Mouse (Mus musculus): ENCODE results near the gene Gm6020.
A peak's percentile ranks its signal among the peaks of the same experiment; 100 is the strongest.
"Not testable (repeated sequence)": the region's sequence is repeated elsewhere in the genome, so short reads cannot be mapped to it uniquely, and the experiment has no call there.

Gene Gm6020

GRCm38 (mm10) chr19:61183590-61183989 is at the start of gene Gm6020:
Gene Gm6020 (plus strand): TSS chr19:61183890.
- DNase-seq: not testable (repeated sequence)

- no peak for DNase-seq
Measured at GRCm38 (mm10) chr19:61138655-61139054, 45.0 kb upstream of the Gm6020 start.

DNA sequence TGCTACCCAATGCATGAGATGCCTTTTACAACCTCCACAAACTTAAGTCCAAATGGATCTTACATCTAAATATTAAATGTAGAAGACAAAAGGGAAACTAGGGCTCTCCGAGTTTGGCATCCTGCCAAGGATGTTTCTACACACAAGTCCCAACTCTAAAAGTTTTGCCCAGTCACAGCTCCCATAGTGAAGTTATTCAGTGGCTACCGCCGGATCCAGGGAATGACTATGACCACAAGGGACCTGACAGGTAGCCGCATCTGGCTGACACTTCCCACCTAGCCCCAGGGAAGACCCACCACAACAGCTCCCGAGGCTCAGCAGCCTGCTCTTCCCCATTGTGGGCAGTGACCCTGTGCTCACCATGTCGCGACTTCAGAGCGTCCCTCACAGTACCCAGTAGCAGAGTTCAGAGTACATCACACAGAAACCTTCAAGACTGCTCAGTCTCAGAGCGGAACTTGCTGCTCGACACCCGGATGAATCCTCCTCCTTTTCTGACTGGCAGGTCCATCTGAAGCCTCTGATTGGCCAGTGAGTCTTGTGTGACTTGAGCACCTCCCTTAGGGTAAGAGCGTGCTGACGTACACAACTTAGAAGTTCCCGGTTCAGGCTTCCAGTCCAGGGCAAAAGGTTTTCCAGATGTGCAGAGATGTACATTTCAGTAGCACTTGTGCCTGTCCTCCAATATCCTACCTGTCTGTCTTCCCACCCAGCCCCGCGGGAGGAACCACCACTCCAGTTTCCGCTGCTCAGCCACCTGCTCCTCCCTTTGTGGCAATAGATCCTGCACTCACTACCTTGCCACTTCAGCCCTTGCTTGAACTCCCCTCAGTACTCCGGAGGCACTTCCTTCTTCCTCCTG is 43.1 kb upstream of the Gm6020 start, which contains the start of gene Zfp950:
Zfp950 (minus strand) TSS at position 499 of the 865 bp plus-strand sequence.
- peak; percentile 89 for DNase-seq

DNA sequence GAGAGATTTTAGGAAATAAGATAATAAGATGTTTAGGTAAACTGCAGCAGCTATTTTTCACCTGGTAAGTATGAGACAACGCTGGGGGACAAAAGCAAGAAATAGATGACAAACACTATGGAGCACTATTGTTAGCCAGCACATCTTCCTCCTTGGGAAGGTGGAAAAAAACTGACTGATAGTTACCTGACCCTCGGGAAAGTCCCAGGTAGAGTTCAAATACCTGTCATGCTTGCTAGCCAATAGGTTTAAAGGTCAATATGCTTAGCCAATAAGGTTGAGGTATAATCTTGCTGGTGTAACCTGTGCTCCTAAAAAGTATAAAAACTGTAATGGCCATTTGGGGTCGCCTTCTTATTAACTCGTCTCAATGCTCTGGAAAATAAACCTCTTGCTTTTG is 42.4 kb upstream of the Gm6020 start:
- peak; percentile 14 for DNase-seq

GRCm38 (mm10) chr19:61151372-61151700 is 32.4 kb upstream of the Gm6020 start:
- DNase-seq: no peak

- DNase-seq: no peak
Measured at GRCm38 (mm10) chr19:61151701-61152420, 31.8 kb upstream of the Gm6020 start.

DNA sequence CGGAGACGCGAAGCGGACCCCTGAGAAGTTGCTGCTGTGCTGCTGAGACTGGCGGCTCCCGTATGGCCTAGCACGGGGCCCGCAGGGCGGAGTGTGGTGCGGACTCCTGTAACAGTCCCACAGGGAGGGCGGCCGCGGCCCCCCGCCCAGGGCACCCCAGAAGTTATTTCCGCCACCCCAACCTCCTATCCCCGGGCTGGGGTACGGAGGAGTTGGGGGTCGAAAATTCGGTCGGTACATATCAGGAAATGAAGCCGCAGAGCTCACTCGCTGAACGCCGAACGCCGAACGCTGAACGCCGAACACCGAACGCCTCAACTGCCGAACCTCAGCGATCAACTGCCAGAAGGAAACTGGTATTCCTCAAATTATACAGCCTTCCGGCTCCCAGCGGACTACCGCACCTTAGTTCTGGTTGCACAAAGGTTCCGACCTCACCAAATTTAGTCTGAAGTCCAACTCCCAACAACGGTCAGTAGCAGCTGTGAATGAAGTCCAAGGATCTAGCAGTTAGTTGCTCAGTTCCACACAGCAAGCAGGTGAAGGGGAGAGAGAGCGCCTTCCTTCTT is 7.8 kb upstream of the Gm6020 start, which contains the start of gene Gm7102:
Gm7102 (minus strand) TSS at position 554 of the 569 bp plus-strand sequence.
- DNase-seq: no peak

DNA sequence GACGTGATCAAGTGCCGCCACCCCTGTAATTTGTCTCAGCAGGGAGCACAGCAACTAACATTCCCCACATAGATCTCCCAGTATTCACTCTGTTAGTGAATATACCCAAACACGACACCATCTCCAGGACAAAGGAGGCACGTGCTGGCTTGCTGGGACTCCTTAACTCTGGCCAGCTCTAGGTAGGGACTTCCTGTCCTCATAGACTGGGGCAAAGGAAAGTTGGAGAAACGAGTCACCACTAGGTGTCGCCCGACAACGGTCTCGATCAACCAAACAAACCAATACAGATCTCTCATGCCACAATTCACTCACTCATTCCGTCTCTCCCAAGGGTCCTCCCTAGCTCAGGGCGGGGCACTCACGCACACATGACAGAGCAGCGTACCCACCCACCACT is 15.6 kb downstream of the Gm6020 start:
- DNase-seq: peak; percentile 85

- DNase-seq: no peak
Measured at GRCm38 (mm10) chr19:61199836-61200235, 16.1 kb downstream of the Gm6020 start.

GRCm38 (mm10) chr19:61207506-61207905 is 23.8 kb downstream of the Gm6020 start:
- DNase-seq: not testable (repeated sequence)

- no peak for DNase-seq
Measured at GRCm38 (mm10) chr19:61223706-61224328, 40.1 kb downstream of the Gm6020 start.

DNA sequence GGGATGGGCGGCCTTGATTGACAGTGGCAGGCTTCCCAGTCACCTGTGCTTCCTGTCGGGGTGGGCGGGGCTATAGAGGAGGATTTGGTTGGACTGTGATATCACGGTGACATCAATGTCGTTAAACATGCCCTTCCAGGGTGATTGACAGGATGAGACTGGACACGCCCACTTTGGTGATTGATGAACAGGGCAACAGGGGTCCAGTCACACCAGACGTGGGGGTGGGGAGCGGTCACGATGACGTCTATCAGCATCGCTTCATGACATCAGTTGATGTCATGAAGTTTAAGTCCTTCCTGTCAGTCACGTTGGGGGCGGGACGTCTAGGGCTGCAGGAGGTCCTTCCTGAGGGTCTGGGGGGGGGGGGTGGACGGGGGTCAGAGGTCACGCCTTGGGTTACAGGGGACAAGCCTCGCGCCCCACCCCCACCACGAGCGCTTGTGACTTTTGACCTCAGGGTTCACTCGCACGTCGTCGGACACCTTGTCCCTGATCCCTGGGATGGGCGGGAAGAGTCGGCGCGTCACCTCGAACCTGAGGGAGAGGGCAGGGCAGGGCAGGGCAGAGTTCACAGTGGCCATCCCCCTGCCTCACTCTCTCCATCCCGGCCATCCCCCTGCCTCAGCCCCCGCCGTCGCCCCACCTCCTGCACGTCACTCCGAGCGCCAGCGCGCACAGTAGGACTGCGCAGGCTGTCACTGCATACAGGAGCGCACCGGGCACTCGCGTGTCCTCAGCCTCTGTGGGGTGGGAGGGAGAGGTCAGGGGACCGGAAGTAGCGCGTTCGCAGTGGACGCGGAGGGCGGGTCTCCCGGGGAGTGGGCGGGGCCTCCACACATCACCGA is 41.2 kb downstream of the Gm6020 start:
- DNase-seq: peak; percentile 41

GRCm38 (mm10) chr19:61225526-61226400 is 42.1 kb downstream of the Gm6020 start:
- DNase-seq: peak; percentile 79

- no peak for DNase-seq
Measured at GRCm38 (mm10) chr19:61226401-61226927, 42.8 kb downstream of the Gm6020 start.

- DNase-seq: peak; percentile 90
Measured at GRCm38 (mm10) chr19:61226928-61227854, 43.5 kb downstream of the Gm6020 start.

DNA sequence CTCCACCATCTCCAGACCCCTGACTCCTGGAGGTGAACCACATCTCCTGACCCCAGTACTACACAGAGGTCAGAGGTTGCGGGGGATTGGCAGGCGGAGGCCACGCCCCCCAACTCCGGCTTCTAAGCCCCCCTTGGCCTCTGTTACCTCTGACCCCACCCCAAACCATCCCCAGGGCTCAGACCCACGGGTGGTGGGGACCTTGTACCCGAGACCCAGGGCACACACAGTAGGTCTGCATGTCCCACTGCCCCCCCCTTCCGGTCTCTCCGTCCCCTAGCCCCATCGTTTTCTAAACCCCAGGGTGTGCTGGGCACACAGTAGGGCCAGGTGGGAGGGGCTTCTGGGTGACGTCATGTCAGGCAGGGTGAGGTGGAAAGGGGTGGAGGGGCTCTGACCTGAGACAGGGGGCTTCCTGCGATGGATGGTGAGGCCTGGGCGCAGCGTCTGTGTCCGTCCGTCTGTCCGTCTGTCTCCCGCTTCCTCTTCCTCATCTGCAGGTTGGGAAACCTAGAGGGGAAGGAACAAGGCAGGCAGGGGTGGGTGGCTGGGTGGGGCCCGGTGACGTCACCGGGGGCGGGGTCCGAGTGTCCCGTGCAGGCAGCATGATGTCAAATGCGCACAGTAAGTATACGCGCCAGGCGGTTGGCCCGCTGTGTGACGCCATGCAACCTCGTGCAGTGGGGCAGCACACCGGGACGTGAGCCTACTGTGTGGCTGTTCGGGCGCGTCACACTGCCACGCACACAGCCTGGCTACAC is 44.4 kb downstream of the Gm6020 start, which contains the start of gene Csf2ra:
Csf2ra (minus strand) TSS at position 489 of the 761 bp plus-strand sequence.
- peak; percentile 62 for DNase-seq

Measured in cerebellum, adult 9-10 months (tissue).